Mouse (Mus musculus) adrenal gland, postnatal 25 days (tissue): ENCODE results near the gene Lef1. TPM values are rescaled to one million over a fixed set of nuclear protein-coding genes. Genes with fewer than 3 reads are reported as not detected.

ENCODE experiments used
- DNase-seq: peaks from one replicate; pipeline ENCODE4 v3.0.0; 2021; ENCODE audit warnings: mixed read lengths
- total RNA-seq: library from RNA; stranded (reverse); gene quantifications from 2 replicates; pipeline ENCODE4 v1.2.3, GENCODE M21; 2021

The Lef1 gene
- total RNA-seq, 1 experiment from 2014 or later, result 13.3 TPM

DNA sequence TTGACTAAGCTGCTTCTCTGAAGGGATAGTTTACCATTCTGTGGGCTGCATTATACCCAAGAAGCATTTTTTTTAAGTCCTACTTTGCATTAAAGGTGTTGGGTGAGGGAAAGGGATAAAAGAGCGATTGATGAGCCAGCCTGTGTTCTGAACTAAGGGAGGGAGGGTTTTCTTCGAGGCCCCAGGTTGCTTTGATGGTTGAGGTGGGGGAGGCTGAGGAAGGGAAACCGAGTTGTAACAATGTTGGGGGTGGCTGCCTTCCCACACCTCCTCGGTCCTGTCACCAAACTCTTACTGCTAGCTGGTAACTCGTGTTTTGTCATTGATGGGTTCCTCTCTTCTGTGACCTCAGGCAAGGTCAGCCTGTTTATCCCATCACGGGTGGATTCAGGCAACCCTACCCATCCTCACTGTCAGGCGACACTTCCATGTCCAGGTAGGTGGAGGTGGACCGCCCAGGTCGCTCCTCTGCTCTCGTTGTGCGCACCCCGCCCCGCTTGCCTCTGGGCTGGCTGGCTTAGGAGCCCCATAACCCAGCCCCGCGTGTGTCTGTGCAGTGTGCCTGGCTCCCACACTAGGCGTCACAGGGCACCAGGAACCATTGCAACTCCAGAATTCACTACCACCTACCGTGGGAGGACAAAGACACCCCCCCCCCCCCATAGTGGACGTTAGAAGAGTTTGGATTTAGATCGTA is 80.5 kb downstream of the Lef1 start:
- DNase-seq, result no peak

DNA sequence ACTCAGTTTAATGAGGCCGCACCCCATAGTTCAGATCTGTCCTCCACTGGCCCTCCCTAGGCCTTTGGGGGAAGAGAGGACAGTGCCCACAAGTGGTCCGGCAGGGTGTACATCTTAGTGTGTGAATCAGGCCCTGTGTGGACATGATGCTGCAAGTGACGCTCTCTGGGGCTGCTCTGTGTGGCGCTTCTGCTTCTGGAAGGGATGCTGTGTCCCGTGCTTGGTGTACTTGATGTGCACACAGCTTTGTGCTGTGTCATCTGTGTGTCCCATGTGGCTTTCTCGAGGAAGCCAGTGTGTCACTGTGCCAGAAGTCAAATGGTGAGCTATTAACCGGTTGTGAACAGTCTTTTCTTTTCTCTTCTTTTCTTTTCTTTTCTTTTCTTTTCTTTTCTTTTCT is 81.2 kb downstream of the Lef1 start:
- no peak for DNase-seq

DNA sequence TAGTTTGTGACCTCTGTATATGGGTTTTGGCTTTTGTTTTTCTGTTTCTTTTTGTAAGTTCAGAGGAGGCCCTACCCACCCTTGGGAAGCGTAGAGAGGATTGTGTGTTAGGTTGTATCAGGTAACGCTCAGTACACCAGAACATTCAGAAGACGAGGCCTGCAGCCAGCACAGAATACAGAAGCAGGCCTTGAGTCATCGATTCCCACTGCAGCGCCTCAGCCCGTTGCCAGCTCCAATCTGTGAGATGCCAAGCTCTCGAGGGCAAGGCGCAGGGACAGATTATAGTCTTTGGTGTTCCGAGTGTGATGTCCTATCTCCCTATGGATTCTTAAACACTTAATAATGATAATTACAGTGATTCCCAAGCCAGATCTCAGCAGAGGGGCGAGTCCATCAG is 85.8 kb downstream of the Lef1 start:
- no peak for DNase-seq

DNA sequence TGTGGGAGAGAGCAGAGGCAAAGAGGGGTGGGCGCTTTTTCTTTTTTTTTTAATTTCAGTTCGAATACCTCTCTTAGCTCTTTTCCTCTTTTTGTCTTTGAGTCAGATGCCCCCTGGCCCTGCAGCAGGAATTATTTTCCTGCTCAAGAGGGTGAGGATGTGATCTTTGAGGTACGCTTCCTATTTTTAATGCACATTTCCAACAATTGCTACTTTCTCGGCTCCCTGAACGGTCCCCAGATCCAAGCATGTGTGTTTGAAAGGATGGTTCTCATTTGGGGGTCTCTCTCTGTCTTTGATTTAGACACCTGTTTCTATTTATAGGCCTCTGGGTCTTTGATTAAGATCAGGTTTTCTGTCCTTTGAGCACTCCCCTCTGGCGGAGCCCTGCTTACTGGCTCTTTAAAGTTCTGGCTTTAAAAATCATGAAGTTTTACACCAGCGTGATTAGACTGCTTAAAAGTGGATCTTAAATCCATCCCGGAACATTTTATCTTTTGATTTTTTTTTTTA is 86.3 kb downstream of the Lef1 start:
- no peak for DNase-seq

DNA sequence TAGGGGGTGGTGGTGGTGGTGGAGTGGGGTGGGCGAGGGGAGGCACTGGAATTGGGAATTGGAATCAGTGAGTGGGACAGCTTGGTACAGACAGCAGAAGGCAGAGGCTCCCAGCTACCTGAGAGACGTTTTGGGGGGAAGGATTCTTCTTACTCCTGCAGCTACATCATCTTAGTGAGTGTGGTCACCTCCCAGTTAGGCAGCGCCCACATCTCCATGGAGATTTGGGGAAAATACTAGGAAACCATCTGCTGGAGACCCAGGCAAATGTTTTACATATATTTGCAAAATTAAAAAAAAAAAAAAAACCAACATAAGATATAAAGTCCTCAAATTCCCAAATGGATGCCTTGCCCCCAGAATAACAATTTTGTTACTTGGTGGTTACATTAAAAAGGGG is 88.7 kb downstream of the Lef1 start:
- DNase-seq, result no peak

DNA sequence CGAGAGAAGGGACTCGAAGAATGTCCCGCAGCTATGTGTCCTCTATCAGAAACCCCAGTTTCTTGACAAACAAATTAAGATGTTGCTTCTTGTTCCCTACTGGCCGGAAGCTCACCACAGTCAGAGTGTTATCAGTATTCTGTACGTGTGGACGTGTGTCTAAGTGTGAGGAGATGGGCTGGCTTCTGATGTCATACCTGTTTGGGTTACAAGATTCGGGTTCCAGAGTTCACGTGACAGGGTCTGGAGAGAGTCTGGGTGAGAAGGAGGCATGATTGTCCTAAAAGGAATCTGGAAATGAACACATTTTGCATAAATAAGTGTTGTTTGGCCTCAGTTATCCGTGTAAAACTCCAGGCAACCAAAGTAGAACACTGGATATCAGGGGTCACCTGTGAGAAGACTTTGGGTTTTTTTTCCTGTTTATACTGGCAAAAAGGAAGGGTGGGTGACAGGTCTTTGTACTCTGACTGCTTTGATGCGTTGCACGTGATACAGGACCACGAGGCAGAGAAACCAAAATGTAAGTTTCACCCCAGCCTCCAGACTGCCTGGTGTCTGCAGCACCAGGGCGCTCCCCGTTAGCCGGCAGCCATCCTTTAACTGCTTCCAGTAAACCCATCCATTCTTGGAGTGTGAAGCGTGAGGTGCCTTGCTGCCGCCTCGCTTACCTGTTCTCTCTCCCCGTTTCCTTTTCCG is 89.5 kb downstream of the Lef1 start:
- DNase-seq, result no peak

DNA sequence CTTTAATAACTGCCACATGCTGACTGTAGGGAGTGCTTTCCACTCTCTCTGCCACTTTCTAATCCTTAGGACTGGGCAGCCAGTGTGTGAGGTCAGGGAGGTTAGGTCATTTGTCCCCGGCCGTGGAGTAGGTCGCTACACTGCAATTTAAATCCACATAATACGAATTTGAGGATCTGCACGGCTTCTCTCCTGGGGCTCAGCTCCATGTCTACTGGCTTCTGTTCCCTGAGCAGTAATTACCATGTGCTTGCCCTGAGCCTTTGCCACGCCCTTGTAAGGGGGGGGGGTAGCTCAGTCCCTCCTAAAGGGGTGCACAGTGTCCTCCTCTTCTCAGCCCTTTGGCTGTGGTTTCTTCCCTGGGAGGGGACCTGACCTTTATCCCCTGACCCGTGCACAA is 92.0 kb downstream of the Lef1 start:
- DNase-seq, result no peak

DNA sequence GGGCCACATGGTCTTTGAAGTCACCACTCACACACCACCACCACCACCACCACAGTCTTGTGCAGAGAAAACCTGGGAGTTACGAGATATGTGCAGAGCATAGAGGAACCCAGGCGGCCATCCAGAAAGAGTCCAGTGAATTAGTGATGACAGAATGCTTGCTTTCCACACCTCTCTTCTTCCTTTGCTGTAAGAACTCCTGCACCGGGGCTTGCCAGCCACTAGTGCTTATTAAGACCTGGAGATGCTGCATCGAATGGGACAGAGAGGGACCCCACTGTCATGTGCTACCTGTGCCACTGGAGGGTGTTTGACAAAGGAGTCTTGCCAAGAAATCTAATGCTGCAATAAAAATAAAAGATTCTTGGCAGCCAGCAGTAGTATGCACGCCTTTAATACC is 97.6 kb downstream of the Lef1 start:
- no peak for DNase-seq

DNA sequence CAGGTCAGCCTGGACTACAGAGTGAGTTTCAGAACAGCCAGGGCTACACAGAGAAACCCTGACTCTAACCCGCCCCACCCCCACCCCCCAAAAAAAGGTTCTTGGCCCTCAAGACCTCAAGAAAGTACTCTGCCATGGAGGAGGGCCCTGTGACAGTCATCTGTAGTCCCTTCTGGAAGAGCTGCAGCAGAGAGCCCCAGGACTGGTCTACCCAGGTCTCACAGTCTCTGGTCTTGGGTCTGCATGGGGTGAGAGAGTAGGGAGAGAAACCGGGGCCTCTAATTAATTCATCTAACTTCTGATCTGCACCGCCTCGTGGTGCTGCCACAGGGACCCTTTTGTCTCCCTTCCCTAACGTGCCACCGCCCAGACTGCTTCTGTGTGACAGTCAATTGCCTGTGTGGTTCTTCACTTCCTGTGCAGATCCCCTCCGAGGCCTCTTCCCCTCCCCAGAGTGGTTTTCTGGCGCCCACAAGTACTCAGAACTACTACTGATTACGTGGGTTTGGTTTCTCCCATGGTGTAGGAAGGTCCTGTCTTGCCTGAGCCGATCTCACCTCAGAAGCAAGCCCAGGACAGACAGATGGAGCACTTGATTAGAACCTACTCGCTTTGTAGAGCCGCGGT is 98.1 kb downstream of the Lef1 start:
- DNase-seq, result no peak

DNA sequence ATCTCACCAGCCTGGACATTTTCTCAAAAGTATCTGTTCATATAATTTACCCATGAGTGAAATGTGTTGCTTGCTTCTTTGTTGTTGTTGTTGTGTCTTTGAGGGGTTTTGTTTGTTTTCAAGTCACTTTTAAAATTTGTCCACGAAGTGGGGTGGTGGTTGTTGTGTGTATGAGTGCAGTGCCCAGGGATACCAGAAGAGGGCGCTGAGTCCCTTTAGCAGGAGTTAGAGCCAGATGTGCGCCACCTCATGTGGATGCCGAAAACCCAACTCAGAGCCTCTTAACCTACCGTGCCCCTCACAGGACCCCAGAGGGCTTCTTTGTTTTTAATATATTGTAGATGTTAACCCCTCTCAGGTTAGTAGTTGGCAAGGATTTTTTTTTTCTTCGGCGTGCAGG is 101.9 kb downstream of the Lef1 start:
- DNase-seq, result no peak

DNA sequence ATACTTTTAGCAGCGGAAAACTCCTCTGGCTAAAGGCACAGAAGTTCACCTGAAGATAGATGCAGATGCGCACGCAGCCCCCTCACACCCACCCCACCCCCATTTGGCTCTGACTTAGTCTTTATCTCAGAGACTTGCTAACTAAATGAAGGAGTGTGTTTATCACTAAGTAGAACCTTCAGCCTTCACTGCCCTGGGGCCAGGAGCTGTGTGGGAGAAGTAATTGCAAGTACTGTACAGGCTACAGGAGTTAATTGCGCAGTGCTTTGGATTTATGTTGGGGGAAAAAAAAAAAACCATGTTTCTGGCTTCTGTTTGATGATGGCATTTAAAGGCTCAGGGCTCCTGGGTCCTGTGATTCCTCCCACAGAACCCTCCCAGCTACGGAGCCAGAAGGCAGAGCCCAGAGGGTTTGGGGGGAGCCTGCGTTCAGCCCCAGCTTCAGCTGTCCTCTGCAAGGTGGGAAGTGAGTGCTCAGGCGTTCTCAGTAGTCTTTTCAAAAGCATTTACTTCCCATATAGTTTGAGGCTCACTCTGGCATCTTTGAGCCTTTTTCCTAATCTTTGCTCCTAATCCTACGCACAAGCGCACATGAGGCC is 103.9 kb downstream of the Lef1 start:
- DNase-seq, result no peak

DNA sequence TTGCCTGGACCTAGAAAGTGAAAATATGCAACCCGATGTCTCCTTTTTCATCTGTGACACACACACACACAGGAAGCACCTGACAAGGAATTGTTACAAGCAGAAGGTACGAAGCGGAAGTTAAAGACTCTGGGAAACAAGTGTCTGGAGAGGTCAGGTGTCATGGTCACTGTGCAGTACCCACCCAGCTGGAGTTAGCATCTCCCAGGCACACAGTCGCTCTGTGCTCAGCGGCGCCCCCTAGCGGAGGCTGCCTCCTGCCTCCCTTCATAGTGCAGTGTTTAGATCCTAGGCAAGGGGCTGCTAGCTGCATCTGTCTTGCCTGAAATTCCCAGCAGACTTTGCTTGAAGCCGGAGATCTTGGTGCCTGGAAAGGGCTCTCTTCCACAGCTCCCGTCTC is 104.6 kb downstream of the Lef1 start:
- peak; percentile 74 for DNase-seq

DNA sequence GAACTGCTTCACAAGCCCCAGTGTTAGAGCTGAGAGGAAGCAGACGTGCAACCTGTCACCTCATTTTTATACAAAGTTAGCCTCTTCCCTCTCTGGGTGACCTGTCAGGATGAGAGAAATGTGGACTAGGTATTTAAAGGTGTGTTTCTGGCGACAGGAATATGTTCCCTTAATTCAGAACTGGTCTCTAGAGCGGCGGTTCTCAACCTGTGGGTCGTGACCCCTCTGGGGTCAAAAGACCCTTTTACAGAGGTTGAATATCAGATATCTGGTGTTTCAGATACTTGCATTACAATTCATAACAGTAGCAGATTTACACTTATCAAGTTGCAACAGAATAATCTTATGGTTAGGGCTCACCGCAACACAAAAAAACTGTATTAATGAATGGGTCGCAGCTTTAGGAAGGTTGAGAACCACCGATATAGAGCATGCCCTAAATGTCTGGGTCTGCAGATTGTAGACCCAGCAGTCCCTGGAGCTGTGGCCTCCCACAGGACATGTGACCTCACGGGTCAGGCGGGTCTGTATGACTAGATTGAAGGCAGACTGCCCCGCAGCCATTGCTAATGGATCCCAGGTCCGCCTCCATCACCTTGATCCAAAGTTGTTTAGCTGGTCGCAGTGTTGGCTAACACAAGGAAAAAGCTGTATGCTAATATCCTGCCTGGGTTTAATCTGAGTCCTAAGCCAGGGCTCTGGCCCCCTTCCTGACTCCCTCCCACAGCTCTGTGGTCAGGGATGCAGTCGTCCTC is 108.5 kb downstream of the Lef1 start:
- no peak for DNase-seq

DNA sequence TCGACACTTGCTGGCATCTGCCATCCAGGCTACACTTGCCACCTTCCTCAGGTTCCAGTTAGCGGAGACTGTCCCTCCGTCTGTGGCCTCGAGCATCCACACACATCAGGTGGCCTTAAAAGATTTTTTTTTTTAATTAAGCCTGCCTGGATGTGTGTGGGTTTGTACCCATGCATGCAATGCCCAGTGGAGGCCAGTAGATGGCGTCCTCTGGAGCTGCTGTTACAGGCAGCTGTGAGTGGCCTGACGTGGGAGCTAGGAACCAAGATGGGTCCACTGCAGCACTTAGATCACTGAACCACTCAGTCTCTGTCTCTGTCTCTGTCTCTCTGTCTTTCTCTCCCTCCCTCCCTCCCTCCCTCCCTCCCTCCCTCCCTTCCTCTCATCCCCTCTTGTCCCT is 117.8 kb downstream of the Lef1 start:
- DNase-seq, result no peak

DNA sequence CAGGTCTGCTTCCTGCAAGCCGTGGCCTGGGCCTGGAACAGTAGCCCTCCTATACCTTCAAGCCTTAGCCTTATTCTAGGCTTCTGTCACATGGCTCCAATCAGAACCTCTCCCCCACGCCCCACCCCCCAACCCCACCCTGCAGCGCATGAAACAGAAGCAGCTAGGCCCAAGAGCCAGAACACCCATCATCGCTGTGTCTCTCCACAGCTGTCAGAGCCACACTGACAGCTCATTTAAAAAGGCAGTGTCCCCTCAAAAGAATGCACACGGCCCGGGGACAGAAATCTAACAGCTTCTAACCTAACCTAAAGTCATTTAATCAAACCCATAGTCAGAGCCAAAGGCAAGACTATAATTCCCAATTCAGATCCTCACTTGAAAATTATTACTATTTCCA is 126.8 kb downstream of the Lef1 start:
- no peak for DNase-seq

DNA sequence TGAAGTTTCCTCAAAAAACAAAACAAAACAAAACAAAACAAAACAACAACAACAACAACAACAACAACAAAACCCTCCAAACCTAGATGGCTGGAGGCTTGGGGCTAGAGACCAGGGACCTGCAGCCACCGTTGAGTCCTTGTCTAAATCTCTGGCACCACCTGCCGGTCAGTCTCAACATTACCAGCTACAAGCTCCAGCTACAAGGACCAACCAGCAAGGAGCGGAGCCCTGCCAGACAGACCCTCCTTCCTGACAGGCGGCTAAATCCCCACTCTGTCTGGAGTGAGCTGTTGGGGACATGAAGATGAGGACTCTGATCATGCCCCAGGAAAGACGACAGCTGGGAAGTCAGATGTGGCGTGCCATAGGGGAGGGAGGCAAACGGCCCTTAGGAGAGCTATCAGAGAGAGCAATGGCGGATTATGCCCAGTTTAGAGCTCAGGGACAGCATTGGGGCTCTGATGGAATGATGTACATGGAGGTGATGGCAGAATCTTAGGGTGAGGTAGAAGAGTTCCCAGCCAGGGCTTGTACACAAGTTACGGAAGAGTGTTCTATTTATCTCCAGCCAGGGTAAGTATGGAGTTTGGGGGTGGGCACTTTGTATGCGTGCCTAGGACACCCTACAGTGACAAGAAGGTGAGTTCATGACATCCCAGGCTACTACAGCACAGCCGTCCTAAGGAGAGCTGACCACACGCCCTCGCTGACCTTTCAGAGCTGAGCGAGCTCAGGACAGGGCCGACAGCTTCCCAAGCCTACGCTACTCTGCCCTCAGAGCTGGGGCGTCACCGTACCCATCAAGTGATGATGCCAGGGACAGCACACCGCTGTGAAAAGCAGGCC is 127.7 kb downstream of the Lef1 start:
- DNase-seq, result peak; percentile 78

DNA sequence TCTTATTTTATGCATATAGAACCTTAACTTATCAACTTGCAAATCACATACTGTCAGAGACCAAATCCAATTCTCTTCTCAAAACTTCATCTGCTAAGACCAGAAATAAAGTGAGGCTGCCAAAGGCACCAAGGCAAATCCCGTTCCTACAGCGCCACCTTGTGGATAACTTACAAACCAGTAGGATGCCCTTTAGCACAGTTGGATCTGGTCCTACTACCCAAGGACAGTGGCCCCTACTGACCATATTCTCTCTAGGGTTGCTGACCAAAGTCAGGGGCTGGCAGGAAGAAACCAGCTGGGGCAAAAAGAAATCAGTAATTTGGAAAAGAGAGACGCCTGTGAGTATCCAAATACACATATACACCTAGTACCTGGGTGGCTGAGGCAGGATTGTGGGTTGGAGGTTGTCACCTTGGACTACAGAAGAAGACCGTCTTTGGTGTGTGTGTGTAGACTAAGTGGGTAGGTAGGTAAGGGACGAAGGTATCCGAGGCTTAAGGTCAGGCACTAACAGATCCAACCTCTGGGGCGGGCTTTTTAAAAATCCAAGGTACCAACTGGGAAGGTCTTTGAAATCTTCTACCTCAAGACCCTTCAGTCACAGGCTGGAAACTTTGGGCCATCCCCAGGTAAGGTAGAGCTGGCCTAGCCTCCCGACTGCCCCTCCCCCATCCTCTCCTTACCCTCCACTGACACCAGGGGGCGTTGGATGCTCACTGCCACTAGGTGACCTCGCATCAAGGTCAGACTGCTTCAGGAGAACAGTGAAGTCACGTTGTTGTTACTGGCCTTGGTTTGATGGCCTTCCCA is 135.7 kb downstream of the Lef1 start:
- peak; percentile 64 for DNase-seq

DNA sequence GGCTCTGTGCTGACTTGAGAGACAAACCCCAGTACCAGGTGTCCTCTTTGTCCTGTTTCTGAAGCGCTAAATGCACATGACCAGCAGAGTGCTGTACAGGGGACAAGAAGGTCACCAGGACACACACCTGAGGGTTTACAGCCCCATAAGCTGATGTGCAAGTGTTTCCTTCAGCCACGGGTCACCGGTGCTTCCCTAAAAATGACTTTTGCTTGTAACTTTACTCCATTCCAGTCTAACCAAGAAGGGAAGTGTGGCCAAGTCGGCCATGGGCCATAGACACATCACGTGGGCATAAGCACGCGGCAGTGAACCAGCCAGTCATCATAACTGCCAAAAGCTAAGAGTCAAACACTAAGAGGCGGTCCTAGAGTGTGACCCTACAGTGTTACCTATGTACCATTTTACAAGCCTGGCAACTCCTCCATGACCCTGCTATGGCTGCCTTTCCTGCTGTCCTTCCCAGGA is 136.3 kb downstream of the Lef1 start:
- DNase-seq, result peak; percentile 48

DNA sequence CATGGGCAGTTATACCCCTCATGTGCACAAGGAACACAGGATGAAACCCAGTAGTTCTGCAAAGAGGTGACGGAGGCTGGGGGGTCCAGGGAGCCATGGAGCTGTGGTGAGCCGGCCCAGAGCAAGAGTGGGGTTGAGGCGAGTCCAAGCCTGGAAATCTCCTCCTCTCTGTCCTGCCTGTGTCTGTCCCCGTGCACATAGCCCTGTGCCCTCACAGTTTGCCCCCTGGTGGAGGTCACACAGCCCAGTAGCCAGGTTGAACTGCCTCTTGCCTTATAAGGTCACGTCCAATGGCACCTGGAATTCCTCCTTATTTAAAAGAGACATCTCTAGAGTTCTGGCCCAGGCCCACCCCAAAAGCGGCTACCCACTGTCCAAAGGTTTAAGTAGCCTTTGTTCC is 137.2 kb downstream of the Lef1 start:
- DNase-seq, result no peak

DNA sequence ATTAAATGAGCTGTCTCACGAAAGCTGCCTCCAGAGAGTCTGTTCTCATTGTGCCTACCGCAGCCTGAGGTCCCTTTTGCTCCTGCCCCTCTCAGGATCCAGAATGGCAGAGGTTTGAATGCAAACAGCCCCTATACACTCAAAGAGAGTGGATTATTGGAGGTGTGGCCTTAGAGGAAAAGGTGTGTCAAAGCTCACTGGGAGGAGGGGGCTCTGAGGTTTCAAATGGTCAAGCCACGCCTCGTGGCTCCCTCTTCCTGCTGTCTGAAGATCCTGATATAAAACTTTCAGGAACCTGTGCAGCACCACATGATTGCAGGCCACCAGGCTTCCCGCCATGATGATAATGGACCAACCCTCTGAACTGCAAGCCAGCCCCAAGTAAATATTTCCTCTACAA is 137.6 kb downstream of the Lef1 start:
- no peak for DNase-seq
